Mouse (Mus musculus) adrenal gland, postnatal 25 days (tissue): ENCODE measurements at regions not wholly inside any gene's neighbourhood (a gene's known extent, or its start where the extent isn't known, plus 50 kb on each side); places are given as distances from the start of the nearest gene placed in this dataset.
A peak's percentile ranks its signal among the peaks of the same experiment; 100 is the strongest.

Source experiments
- DNase-seq: peaks from one replicate; pipeline ENCODE4 v3.0.0; 2021; ENCODE audit warnings: mixed read lengths

DNA sequence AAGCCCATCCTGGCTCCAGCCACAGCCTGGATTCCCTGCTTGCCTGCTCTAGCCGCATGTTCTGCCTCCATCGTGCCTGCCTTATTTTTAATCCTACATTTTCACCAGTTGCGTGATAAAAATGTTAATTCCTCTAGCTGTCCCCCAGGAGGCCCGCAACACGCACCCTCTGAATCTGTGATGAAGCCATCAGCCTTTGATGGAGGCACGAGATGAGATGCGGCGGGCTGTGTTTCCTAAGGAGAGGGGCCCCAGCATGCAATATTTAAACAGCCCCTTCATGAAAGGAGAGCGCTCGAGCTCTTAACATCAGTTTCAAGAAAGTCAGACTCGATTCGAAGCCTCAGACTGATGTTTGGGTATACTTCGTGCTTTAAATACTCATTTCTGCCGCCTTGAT lies 76.3 kb downstream of the Nptx2 start:
- DNase-seq = no peak

DNA sequence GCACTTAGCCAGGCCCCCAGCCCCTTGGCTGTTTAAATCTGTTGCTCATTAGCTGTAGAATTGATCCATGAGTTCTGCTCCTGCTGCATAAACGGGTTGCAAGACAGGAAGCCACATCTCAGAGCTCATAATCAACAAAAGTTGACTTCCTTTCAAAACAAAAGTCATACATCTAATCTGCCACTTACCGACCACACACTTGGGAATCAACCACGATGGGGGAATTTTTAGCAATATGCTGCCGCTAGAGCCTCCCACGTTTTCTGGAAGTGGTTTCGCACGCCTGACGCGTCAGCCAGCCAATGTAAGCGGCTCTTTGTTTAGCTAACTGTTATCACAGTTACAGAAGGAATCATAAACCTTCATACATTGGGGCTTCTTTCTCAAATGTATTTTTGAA lies 77.7 kb downstream of the Nptx2 start:
- no peak for DNase-seq

DNA sequence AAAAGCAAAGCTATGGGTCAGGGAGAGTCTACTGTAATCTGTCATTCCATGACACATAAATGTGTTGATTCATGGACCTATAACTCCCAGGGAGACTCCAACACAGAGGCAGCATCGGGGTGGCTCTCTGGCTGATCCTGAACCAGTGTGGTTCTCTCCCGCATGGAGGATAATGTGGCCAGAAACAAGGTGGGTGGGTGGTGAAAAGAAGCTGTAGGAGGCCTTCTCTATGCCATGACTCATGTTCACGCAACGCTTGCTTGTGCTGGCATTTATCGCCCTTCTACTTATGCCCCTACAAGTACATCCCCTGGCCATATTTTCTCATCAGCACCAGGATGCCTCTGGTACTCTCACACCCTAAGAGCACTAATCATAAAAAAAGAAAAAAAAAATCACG lies 86.6 kb downstream of the Nptx2 start:
- DNase-seq = no peak

DNA sequence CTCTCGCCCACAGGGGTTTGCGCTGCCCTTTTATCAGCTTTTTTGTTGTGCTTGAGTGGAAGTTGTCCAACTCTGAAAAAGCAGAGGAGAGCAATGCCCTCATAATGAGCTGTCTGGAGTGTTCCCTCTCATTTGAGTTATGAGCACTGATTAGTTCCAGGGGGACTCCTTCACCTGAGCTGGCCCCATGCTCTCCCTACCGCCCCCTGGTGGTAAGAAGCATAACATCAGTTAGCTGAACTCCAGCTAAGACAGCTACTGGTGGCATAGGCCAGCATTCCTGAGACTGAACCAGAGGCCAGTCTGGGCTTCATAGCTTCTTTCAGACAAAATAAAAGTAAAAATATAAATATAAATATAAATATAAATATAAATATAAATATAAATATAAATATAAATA lies 92.9 kb downstream of the Nptx2 start:
- DNase-seq = peak; percentile 37

DNA sequence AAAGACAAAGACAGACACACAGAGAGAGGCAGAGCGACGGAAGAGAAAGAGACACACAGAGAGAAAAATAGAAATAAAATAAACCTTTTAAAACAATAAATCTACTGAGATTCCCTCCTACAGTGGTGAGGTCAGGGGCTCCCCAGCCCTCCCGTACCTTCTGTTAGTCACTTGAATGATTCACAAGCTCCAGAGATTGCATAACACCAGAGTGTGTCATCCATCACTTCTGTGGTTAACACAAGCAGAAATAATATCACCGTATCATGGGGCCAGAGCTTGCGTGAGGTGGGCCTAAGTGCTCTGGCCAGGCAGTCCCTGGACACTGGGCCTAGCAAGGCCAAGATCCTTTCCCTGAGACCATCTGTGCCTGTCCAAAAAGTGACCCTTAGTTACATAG lies 93.9 kb downstream of the Nptx2 start:
- DNase-seq = peak; percentile 14

DNA sequence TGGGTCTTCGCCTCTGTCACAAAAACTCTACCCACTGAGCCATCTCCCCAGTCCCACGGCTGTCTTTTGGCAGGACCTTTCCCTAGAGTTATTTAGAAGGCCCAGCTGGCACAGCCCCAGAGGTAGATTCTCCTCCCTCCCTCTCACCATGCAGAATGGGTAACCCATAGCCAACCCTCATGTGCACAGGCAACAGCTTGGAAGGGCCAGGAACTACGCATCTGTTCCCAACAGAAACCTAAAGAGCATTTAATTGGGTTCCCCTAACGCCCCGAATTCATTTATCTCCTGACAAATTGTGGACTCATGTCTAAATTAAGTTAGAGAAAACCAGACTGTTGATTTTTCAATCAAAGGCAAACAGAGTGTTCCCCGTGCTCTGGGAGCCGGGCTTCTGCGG lies 97.1 kb downstream of the Nptx2 start:
- no peak for DNase-seq

DNA sequence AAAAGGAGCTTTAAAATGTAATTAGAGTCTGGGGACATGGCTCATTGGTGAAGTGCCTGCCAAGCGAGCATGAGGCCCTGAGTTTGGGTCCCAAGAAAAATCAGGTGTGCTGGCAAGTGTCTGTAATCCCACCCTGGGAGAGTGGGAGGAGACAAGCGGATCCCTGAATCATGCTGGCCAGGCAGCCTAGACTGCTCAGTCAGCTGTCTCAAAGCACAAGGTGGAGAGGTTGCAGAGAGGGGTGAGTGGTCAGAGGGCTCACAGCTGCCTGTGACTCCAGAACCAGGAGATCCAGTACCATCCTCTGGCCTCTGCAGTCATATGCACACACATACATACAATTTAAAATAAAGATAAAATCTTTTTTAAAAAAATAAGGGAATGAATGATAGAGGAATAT lies 97.7 kb downstream of the Nptx2 start:
- no peak for DNase-seq

DNA sequence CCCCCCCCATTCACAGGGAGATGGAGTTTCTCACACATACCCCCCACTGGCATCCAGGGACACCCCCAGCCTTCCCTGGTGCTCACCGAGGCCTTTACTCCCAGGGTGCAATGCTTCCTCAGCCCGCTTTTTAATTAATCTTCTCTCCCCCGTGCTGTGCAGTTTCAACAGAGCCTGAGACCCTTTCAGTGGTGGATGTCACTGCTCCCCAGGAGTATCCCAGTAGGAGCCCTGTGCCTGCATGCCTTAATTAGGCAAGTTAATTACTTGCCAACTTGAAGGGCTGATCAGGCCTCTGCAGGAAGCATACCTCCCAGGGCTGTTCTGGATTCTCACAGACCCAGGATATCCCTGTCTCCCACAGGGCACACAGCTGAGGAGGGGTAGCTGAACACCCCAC lies 99.7 kb downstream of the Nptx2 start:
- DNase-seq = no peak

DNA sequence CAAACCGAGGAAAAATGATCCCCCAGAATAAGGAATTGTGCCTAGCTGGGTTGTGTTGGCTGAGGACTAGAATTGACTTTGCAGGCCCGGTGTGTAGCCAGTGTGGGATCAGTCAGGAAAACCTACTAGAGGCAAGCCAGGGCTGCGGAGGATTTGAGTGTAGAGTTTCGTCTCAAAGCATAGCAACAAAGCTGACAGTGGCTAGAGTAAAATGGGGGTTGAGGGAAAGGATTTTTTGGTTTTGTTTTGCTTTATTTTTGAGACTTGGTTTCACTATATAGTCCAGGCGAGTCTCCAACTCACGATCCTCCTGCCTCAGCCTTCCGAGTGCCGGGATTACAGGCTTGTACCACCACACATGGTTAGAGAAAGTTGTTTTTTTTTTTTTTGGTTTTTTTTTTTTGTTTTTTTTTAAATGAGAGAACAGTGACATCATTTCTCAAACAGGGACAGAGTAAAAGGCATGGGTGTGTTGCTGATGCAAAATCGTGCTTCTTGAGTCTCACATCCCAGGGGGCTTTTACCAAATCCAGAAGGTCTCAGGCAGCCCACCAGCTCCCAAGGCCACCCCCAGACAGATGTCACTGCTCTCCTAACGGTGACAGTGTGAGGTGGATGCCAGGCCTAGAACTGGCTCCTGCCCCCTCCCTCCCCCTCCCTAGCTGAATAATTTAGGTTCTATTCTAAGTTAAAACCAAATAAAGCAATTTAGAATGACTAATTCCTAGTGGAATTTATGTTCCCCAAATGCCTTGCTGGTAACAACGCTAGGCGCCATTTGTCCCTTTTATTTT lies 101.8 kb downstream of the Nptx2 start:
- DNase-seq = no peak

DNA sequence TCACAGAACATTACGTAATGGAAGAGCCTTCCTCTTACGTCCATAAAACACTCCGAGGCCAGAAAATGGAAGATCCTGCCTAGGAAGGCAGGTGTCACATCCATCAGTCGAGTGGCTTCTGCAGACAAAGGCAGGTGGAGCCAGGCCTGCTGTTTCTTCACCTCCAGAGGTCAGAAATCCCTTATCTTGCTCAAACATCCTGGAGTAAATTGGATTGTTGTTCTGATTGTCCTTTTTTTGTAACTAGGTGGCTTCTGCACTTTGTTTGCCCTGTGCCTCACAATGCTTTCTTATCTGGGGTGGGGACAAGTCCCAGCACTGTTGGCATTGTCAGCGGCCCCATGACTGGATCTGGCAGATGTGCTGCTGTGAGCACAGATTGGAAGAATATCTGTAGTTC lies 106.5 kb downstream of the Nptx2 start:
- DNase-seq = no peak

DNA sequence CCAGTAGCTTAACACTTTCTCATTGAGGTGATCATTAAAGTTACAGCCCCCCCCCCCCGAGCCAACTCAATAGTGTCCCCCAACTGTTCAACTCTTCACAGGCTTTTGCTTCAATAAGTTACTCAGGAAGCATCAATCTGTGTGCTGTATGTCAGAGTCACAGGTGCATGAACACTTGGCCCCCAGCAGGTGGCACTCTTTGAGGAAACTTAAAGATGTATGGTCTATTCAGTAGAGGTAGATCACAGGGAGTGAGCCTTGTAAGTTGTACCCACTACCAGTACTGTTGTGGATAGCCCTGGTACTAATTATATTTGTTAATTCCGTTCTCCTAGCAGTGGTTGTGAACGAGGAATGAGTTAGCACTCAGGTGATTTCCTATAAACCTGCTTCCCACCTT lies 99.6 kb downstream of the Tmem130 start:
- no peak for DNase-seq

DNA sequence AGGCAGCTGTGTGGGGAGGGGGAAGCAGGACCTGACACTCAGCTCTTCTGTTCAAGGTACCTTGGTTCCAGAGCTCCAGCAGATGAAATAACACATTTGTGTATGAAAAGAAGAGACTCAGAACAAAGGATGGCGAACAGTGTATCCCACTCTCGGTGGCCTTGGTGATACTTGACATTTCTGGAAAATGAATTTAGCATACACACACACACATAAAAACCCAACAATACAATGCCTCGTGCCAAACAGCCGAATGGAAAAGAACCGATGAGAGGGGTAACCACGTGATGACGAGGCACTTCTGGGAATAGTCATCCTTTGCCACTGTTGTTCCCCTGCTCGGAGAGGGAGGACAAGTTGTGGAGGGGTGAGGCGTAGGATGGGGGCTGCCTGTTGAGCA lies 97.6 kb downstream of the Tmem130 start:
- no peak for DNase-seq

DNA sequence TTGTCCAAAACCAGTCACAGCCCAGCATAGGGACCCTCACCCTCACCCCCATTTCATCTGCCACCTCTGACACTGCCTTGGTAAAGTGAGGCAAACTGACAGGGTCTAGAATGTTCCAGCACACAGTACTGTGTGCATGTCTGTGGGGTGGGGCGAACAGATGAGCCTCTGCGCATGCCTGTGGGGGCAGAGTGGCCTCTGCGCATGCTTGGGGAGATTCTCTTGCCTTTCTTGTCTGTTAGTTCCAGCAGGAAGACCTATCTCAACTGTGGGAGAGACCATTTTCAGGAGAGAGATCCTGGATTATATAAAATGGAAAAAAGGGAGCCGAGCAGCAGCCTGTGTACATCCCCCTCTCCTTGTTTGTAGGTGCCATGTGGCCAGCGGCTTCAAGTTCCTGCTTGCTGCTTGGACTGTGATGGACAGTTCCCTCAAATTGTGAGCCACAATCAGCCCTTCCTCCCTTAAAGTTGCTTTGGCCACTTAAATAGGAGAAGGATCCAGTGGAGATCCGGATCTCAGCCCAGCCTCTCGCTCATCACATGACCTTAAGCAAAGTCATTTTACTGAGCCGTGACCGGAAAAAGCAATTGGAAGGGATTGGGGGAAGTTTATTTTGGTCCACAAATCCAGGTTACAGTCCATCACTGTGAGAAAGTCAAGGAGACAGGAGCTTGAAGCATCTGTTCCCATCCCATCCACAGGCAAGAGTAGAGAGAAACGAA lies 96.9 kb downstream of the Tmem130 start:
- DNase-seq = no peak

DNA sequence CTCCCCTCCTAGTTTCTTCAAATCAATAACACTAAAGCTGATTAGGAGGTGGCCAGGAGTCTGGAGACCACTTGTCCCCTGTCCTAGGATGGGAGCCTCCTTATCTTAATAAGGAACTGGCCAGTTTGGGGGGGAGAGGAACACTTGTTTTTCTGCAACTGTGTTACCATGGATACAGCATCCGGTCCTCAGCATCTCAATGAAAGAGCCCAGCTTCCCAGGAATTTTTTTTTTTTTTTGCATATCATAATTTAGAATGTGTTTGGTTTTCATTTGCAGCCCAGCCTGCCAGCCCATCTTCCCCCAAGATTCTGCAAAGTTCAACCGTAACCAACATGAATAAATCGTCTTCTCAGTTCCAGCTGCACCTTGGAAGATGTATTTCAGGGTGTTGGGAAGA lies 93.6 kb downstream of the Tmem130 start:
- DNase-seq = no peak

DNA sequence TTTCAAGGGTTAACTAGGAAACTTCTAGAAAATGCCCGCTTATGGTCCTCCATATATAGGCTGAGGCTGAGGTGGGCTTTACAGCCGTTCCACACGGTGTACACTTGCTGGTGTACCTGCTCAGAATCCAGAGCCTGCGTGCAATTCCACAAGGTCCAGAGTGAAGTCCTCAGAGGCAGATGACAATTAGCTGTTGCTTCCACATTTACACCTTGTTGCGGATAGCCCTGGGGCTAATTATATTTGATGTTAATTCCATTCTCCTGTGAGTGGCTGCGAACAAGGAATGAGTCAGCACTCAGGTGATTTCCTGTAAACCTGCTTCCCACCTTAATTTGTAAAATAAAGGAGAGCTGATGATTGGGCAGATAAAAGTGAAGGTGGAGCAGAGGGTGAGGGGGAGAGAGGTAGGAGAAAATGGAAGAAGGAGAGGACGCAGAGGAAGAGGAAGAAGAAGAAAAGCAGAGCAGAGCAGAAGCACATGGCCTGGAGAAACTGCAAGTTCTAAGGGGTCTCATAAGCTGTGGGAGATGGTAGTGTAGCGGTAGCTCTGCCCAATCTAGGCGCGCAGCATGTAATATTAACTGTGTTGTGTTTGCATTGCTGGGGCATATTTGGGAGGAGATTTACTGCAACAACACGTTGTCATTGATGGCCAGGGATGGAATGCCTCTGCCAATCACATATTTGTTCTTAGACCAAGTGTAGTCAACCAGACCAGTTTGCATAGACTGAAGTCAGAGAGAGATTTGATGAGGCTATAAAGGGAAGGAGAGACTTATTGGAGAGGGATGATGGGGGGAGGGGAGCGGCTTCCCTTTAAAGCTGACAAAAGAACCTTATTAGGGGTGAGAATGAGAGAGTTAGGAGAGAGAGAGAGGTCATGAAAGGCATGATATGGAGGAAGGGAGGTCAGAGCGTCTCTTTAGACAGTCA lies 82.5 kb downstream of the Tmem130 start:
- DNase-seq = no peak

DNA sequence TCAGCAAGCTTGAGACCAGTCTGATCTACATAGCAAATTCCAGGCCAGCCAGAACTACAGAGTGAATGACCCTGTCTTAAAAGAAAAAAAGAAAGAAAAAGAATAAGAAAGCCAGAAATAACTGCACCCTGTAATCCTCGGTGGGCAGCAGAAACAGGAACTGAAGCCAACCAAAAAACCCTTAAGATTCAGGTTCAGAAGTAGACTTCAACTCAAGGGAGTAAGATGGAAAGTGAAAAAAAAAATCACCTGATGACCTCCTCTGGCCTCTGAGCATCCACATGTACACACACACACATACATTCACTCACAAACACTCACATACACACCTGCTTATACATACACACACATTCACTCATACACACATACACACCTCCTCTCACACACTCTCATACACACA lies 77.4 kb downstream of the Tmem130 start:
- DNase-seq = no peak
